Mouse (Mus musculus) ES-E14 (cell line): ENCODE results near the gene Zfp637. TPM values are rescaled to one million over a fixed set of nuclear protein-coding genes. Genes with fewer than 3 reads are reported as not detected.
"Not testable (repeated sequence)": the region's sequence is repeated elsewhere in the genome, so short reads cannot be mapped to it uniquely, and the experiment has no call there.

Experiments used
- DNase-seq: peaks from one replicate; pipeline ENCODE4 v3.0.0-alpha.2; 2013; ENCODE audit warnings: low read depth, low spot score
- H3K27ac ChIP-seq: 2 replicates; pipeline ENCODE4 v1.5.1; 2012; ENCODE audit warnings: low read depth, mild to moderate bottlenecking, low read length, moderate library complexity, mixed read lengths; ENCODE audit not compliant: poor library complexity, insufficient read depth, severe bottlenecking
- H3K36me3 ChIP-seq: 2 replicates; pipeline ENCODE4 v1.6.1; 2012; ENCODE audit warnings: mild to moderate bottlenecking, low read length, moderate library complexity, mixed read lengths; ENCODE audit not compliant: control insufficient read depth, poor library complexity, insufficient read depth, severe bottlenecking
- H3K4me1 ChIP-seq, 2 experiments: fragments of 150-350 bp in 1 of 2; sonication (generic) in 1 of 2; 2 replicates each; pipeline ENCODE4 v1.6.1; 2012; ENCODE audit warnings: low read length in 2 of 2, mild to moderate bottlenecking in 1 of 2, mixed read lengths in 1 of 2; ENCODE audit not compliant: control insufficient read depth in 2 of 2, insufficient read depth in 2 of 2, poor library complexity in 1 of 2
- H3K4me3 ChIP-seq, 2 experiments: fragments of 150-350 bp in 1 of 2; sonication (generic) in 1 of 2; 2 replicates each; pipeline ENCODE4 v1.5.1; 2012; ENCODE audit warnings: low read length in 2 of 2, low read depth in 1 of 2, mild to moderate bottlenecking in 1 of 2, mixed read lengths in 1 of 2; ENCODE audit not compliant: insufficient read depth in 1 of 2, poor library complexity in 1 of 2, severe bottlenecking in 1 of 2
- H3K9ac ChIP-seq: 2 replicates; pipeline ENCODE4 v1.6.1; 2012; ENCODE audit warnings: low read depth, mild to moderate bottlenecking, low read length, mixed read lengths; ENCODE audit not compliant: poor library complexity, insufficient read depth, severe bottlenecking
- H3K9me3 ChIP-seq: fragments of 150-350 bp; sonication (generic); 2 replicates; pipeline ENCODE4 v1.6.1; 2012; ENCODE audit warnings: low read depth, mild to moderate bottlenecking, low read length; ENCODE audit not compliant: control insufficient read depth, insufficient read depth
- CHD2 ChIP-seq: IDR thresholded peaks from 2 replicates; pipeline ENCODE4 v1.6.1; 2014; ENCODE audit warnings: mild to moderate bottlenecking, low read depth, low read length, inconsistent platforms
- HCFC1 ChIP-seq: IDR thresholded peaks from 2 replicates; pipeline ENCODE4 v1.6.1; 2012; ENCODE audit warnings: low read length, inconsistent platforms, borderline replicate concordance; ENCODE audit not compliant: insufficient read depth
- MAFK ChIP-seq: IDR thresholded peaks from 2 replicates; pipeline ENCODE4 v1.6.1; 2014; ENCODE audit warnings: mild to moderate bottlenecking, low read depth, low read length, inconsistent platforms; ENCODE audit not compliant: insufficient read depth
- ZC3H11A ChIP-seq: IDR thresholded peaks from 2 replicates; pipeline ENCODE4 v1.6.1; 2012; ENCODE audit warnings: low read depth, mild to moderate bottlenecking, inconsistent platforms, low read length, borderline replicate concordance
- ZNF384 ChIP-seq: IDR thresholded peaks from 2 replicates; pipeline ENCODE4 v1.6.1; 2012; ENCODE audit warnings: low read depth, low read length, inconsistent platforms
- in situ Hi-C, 2 experiments: fragments of 600-800 bp; cut with MboI; formaldehyde crosslinking; loops; one replicate each; pipeline ENCODE4 v1.15.1; 2025; ENCODE audit warnings: low sequenced_read_pairs in 2 of 2, inconsistent platforms in 1 of 2; ENCODE audit not compliant: unreplicated experiment in 2 of 2
- total RNA-seq: library from RNA; depleted of rRNA; stranded (reverse); fragments of 300-350 nt; gene quantifications from 2 replicates; pipeline ENCODE4 v1.2.3, GENCODE M21; 2012

The Zfp637 gene
- total RNA-seq, 1 experiment, result 14.3 TPM

- H3K4me1 ChIP-seq, H3K27ac ChIP-seq: not testable (repeated sequence)
- peak; percentile 78 for TF ChIP-seq ZNF384
Observed at GRCm38 (mm10) chr6:117873450-117873849, 32.5 kb downstream of the Zfp637 start.

GRCm38 (mm10) chr6:117874621-117875281 is 33.8 kb downstream of the Zfp637 start:
- Histone ChIP-seq H3K4me1 (peaks cover 0 to 3% of the 10 kb centered on the region in 2 experiments; a peak in 1 of 4 replicates), H3K4me3 (no peak overlapping the region), H3K9ac (no peak overlapping the region), H3K36me3 (no peaks in the 10 kb centered on the region), H3K27ac (no peak overlapping the region), H3K9me3 (no peaks in the 10 kb centered on the region)
- DNase-seq, result no peak
- TF ChIP-seq MAFK (no peak), ZC3H11A (no peak), HCFC1 (no peak), ZNF384 (no peak), CHD2 (no peak)
- in situ Hi-C loops, result no loop called here

More at GRCm38 (mm10) chr6:117873450-117873849, 32.5 kb downstream of the Zfp637 start:
- H3K36me3 ChIP-seq, H3K4me3 ChIP-seq, H3K9me3 ChIP-seq, H3K9ac ChIP-seq, in situ Hi-C loops, DNase-seq: not testable (repeated sequence)

GRCm38 (mm10) chr6:117878700-117879407 is 37.9 kb downstream of the Zfp637 start:
- Histone ChIP-seq H3K36me3 (no peaks in the 10 kb centered on the region), H3K9ac (peak overlapping the region; percentile 99), H3K9me3 (no peaks in the 10 kb centered on the region), H3K4me1 (peaks cover 4 to 5% of the 10 kb centered on the region in 2 experiments), H3K4me3 (peak overlapping the region; percentile 79 to 83), H3K27ac (peak overlapping the region; percentile 99)
- DNase-seq, result peak; percentile 75
- in situ Hi-C loops, result no loop called here
- TF ChIP-seq ZC3H11A (no peak), MAFK (no peak), CHD2 (no peak), ZNF384 (no peak), HCFC1 (no peak)

- Histone ChIP-seq H3K27ac (peak overlapping the region; percentile 99), H3K36me3 (no peaks in the 10 kb centered on the region), H3K9ac (peak overlapping the region; percentile 99), H3K9me3 (no peaks in the 10 kb centered on the region), H3K4me1 (peaks cover 4 to 8% of the 10 kb centered on the region in 2 experiments), H3K4me3 (peak overlapping the region; percentile 79 to 83)
- DNase-seq, result peak; percentile 98
- TF ChIP-seq ZNF384, result no peak
- peak; percentile 46 for TF ChIP-seq MAFK
- TF ChIP-seq HCFC1, result peak; percentile 68
- peak; percentile 46; the same call in 1 of the 2 replicates for TF ChIP-seq CHD2
- in situ Hi-C loops, result no loop called here
Observed at GRCm38 (mm10) chr6:117879408-117880115, 38.6 kb downstream of the Zfp637 start.
